Mouse (Mus musculus) adrenal gland, adult 18-20 months (tissue): ENCODE measurements around the gene Id4. TPM values are rescaled to one million over a fixed set of nuclear protein-coding genes. Genes with fewer than 3 reads are reported as not detected.

Experiments used
- DNase-seq, 2 experiments: peaks; one replicate each; pipeline ENCODE4 v3.0.0; 2021 to 2022; ENCODE audit warnings: low spot score in 2 of 2
- total RNA-seq, 2 experiments: library from RNA; stranded (reverse); gene quantifications; 1 replicate in 1 of 2; 2 replicates in 1 of 2; pipeline ENCODE4 v1.2.3; 2021

Id4 gene
- total RNA-seq, 2 experiments from 2014 or later, result 1.2 to 1.3 TPM

- DNase-seq, result no peak
These were observed 29.4 kb downstream of the Id4 start for GRCm38 (mm10) chr13:48290427-48290826.

- DNase-seq, result no peak
These were observed 53.5 kb downstream of the Id4 start for GRCm38 (mm10) chr13:48314500-48314899.
